Mouse (Mus musculus) liver, embryonic 15.5 days (tissue): ENCODE results near the gene Lat. TPM values are rescaled to one million over a fixed set of nuclear protein-coding genes. Genes with fewer than 3 reads are reported as not detected.
"Not testable (repeated sequence)": the region's sequence is repeated elsewhere in the genome, so short reads cannot be mapped to it uniquely, and the experiment has no call there.

ENCODE experiments used
- ATAC-seq: fragments of 200-750 bp; cut with Nextera tagmentation; 2 replicates; pipeline ENCODE4 v1.8.0; 2017; ENCODE audit warnings: moderate number of reproducible peaks, mild to moderate bottlenecking, moderate library complexity; ENCODE audit not compliant: insufficient read depth
- H3K27ac ChIP-seq: fragments of 300-500 bp; sonication (generic); replicated peaks from 2 replicates; pipeline ENCODE4 v1.5.1; 2015; ENCODE audit warnings: mild to moderate bottlenecking, inconsistent platforms
- H3K27me3 ChIP-seq: fragments of 300-500 bp; sonication (generic); 2 replicates; pipeline ENCODE4 v1.6.1; 2015; ENCODE audit warnings: mild to moderate bottlenecking, inconsistent platforms
- H3K36me3 ChIP-seq: fragments of 300-500 bp; sonication (generic); replicated peaks from 2 replicates; pipeline ENCODE4 v1.6.1; 2015; ENCODE audit warnings: moderate library complexity, mild to moderate bottlenecking, inconsistent platforms
- H3K4me1 ChIP-seq: fragments of 300-500 bp; sonication (generic); replicated peaks from 2 replicates; pipeline ENCODE4 v1.6.1; 2015; ENCODE audit warnings: inconsistent platforms
- H3K4me2 ChIP-seq: fragments of 300-500 bp; sonication (generic); 2 replicates; pipeline ENCODE4 v1.6.1; 2015; ENCODE audit warnings: moderate library complexity, mild to moderate bottlenecking, inconsistent platforms
- H3K4me3 ChIP-seq: fragments of 300-500 bp; sonication (generic); replicated peaks from 2 replicates; pipeline ENCODE4 v1.5.1; 2015; ENCODE audit warnings: mild to moderate bottlenecking, inconsistent platforms
- H3K9ac ChIP-seq: fragments of 300-500 bp; sonication (generic); 2 replicates; pipeline ENCODE4 v1.6.1; 2015; ENCODE audit warnings: moderate library complexity, mild to moderate bottlenecking, inconsistent platforms
- H3K9me3 ChIP-seq: fragments of 300-500 bp; sonication (generic); replicated peaks from 2 replicates; pipeline ENCODE4 v1.6.1; 2016; ENCODE audit warnings: inconsistent platforms
- WGBS: fragments of 180-500 bp; shearing (Covaris S2); methylation state at CpG from one replicate; pipeline ENCODE4 v1.1.7; 2015; ENCODE audit warnings: mixed read lengths; ENCODE audit not compliant: insufficient replicate concordance; 5-methylcytosine and 5-hydroxymethylcytosine counted together
- polyA plus RNA-seq: library from polyadenylated mRNA; unstranded; fragments of >200 nt; fragmentation: Nextera tagmentation; extraction: Ambion mirVana; gene quantifications from 2 replicates; pipeline ENCODE4 v1.2.1, GENCODE M21; 2015

Gene Lat
- polyA plus RNA-seq, 1 experiment from 2014 or later, result 5.7 TPM

DNA sequence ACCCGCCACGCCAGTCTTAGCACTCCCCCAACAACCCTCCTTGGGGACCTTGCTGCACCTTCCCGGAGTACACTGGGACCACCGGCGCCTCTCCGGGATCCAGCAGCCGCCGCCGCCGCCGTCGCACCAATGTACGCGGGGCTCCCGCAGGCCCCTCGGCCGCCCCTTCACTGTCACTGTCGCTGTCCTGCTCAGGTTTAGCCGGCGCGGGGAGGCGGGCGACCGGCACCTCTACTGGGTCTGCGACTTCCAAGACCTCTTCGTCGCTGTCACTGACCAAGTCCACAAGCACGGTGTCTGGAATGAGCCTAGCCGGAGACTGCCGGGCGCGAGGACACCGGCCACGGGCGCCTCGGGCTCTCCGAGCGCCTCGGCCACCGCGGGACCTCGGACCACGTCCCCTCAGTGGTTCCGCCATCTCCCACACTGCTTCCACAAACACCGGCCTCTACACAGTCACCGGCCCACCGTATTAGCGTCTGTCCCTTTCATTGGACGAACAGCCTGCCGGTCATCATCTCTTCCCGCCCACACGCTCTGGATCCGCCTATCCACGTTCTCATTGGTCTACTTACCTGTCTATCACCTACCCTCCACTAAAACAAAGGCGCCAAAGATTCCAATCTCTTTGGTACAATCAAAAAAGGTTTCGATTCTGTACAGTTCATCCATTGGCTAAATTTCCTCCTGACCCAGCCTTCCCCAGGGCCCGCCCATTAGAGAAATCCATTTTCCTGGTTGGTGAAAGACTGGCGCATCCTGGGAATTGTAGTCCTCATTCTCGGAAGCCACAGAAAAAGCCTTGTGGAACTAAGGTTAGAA, 27.1 kb upstream of the Lat start, which contains the start of gene Nfatc2ip:
TSS of gene Nfatc2ip (minus strand) at position 440 of the 822 bp plus-strand sequence.
- H3K4me2 ChIP-seq, result peak within 1 kb of the TSS; percentile 80
- peak; percentile 98 for ATAC-seq
- no peaks in the 10 kb centered on the region for H3K9me3 ChIP-seq
- H3K36me3 ChIP-seq, result peaks cover 6% of the 10 kb centered on the region
- peak within 1 kb of the TSS; percentile 89 for H3K4me3 ChIP-seq
- peaks cover 32% of the 10 kb centered on the region for H3K4me1 ChIP-seq
- under 1% methylated on average over 59 of the region's 59 CpGs for WGBS
- H3K9ac ChIP-seq, result peak within 1 kb of the TSS; percentile 94
- peak within 1 kb of the TSS; percentile 82 for H3K27ac ChIP-seq
- H3K27me3 ChIP-seq, result no peaks in the 10 kb centered on the region

- Histone ChIP-seq H3K36me3 (peaks cover 47% of the 10 kb centered on the region), H3K4me1 (peaks cover 25% of the 10 kb centered on the region)
- not testable (repeated sequence) for H3K4me2 ChIP-seq, H3K27me3 ChIP-seq, H3K27ac ChIP-seq, H3K9ac ChIP-seq, H3K9me3 ChIP-seq, H3K4me3 ChIP-seq, ATAC-seq
- 72% methylated on average over 7 of the region's 7 CpGs for WGBS
Measured at GRCm38 (mm10) chr7:126392086-126392884, 22.9 kb upstream of the Lat start.

- ATAC-seq, result no peak
- no peak overlapping the region for H3K4me2 ChIP-seq
- no peaks in the 10 kb centered on the region for H3K27me3 ChIP-seq
- H3K36me3 ChIP-seq, result peaks cover 70% of the 10 kb centered on the region
- no peak overlapping the region for H3K4me3 ChIP-seq
- no peak overlapping the region for H3K9ac ChIP-seq
- peaks cover 4% of the 10 kb centered on the region; the same call in 1 of the 2 replicates for H3K4me1 ChIP-seq
- H3K27ac ChIP-seq, result no peak overlapping the region
- WGBS, result 93% methylated on average over 1 of the region's 1 CpGs
- no peaks in the 10 kb centered on the region for H3K9me3 ChIP-seq
Measured at GRCm38 (mm10) chr7:126388185-126388584, 18.8 kb upstream of the Lat start.

- Histone ChIP-seq H3K4me3 (no peak overlapping the region), H3K9ac (no peak overlapping the region), H3K36me3 (peaks cover 40% of the 10 kb centered on the region), H3K27ac (no peak overlapping the region), H3K4me1 (peaks cover 5% of the 10 kb centered on the region), H3K9me3 (no peaks in the 10 kb centered on the region), H3K4me2 (no peak overlapping the region), H3K27me3 (no peaks in the 10 kb centered on the region)
- no peak for ATAC-seq
- WGBS, result 55% methylated on average over 5 of the region's 5 CpGs
Measured at GRCm38 (mm10) chr7:126383565-126383964, 14.2 kb upstream of the Lat start.

- Histone ChIP-seq H3K4me1 (peaks cover 37% of the 10 kb centered on the region), H3K27me3 (no peaks in the 10 kb centered on the region), H3K4me2 (peak within 1 kb of the TSS; percentile 87), H3K4me3 (peak within 1 kb of the TSS; percentile 74), H3K9me3 (no peaks in the 10 kb centered on the region), H3K27ac (peak within 1 kb of the TSS; percentile 63), H3K36me3 (peaks cover 14% of the 10 kb centered on the region), H3K9ac (peak within 1 kb of the TSS; percentile 63)
- under 1% methylated on average over 33 of the region's 33 CpGs for WGBS
- ATAC-seq, result peak; percentile 93
Measured at GRCm38 (mm10) chr7:126377278-126378158, 8.1 kb upstream of the Lat start, which contains the start of gene Spns1. Spns1 (minus strand) TSS chr7:126377450.

- peak overlapping the region; percentile 63 for H3K9ac ChIP-seq
- no peaks in the 10 kb centered on the region for H3K9me3 ChIP-seq
- WGBS, result 1% methylated on average over 27 of the region's 27 CpGs
- H3K4me3 ChIP-seq, result peak overlapping the region; percentile 74
- H3K36me3 ChIP-seq, result peaks cover 20% of the 10 kb centered on the region
- H3K4me2 ChIP-seq, result peak overlapping the region; percentile 87
- H3K4me1 ChIP-seq, result peaks cover 37% of the 10 kb centered on the region
- peak; percentile 52 for ATAC-seq
- no peaks in the 10 kb centered on the region for H3K27me3 ChIP-seq
- H3K27ac ChIP-seq, result peak overlapping the region; percentile 43
Measured at GRCm38 (mm10) chr7:126376903-126377277, 7.5 kb upstream of the Lat start.

- Histone ChIP-seq H3K4me1 (peaks cover 37% of the 10 kb centered on the region), H3K4me2 (peak overlapping the region; percentile 3; the same call in 1 of the 2 replicates), H3K27ac (no peak overlapping the region), H3K9me3 (no peaks in the 10 kb centered on the region), H3K4me3 (no peak overlapping the region), H3K9ac (no peak overlapping the region), H3K36me3 (peaks cover 38% of the 10 kb centered on the region), H3K27me3 (no peaks in the 10 kb centered on the region)
- ATAC-seq, result no peak
- 62% methylated on average over 5 of the region's 5 CpGs for WGBS
Measured at GRCm38 (mm10) chr7:126375012-126375411, 5.6 kb upstream of the Lat start.

DNA sequence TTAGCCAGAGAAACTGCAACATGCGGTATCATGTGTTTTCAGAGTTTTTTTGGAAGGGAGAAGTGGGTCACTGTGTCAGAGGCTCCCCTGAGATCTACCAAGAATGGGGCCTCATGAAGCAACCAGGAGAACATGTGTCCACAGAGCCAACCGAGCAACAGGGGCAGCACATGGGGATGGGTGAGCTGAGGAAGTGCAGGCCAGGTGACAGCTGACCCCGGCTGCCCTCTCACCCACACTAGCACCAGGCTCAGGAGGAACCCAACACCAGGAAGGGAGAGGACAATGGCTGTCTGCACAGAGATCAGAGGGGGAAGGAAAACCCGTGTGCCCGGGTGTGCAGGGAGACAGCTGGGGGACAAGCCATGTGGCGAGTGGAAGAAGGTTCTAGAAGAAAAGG, 5.2 kb upstream of the Lat start:
- 53% methylated on average over 6 of the region's 6 CpGs for WGBS
- no peak overlapping the region for H3K4me3 ChIP-seq
- H3K27me3 ChIP-seq, result no peaks in the 10 kb centered on the region
- H3K4me2 ChIP-seq, result no peak overlapping the region
- peaks cover 43% of the 10 kb centered on the region for H3K36me3 ChIP-seq
- H3K4me1 ChIP-seq, result peaks cover 40% of the 10 kb centered on the region
- H3K27ac ChIP-seq, result no peak overlapping the region
- no peaks in the 10 kb centered on the region for H3K9me3 ChIP-seq
- H3K9ac ChIP-seq, result no peak overlapping the region
- ATAC-seq, result no peak

GRCm38 (mm10) chr7:126373007-126373406, 3.6 kb upstream of the Lat start:
- Histone ChIP-seq H3K27ac (no peak overlapping the region), H3K4me1 (peaks cover 39% of the 10 kb centered on the region), H3K27me3 (no peaks in the 10 kb centered on the region), H3K4me2 (no peak overlapping the region), H3K36me3 (peaks cover 43% of the 10 kb centered on the region), H3K4me3 (no peak overlapping the region), H3K9me3 (no peaks in the 10 kb centered on the region), H3K9ac (no peak overlapping the region)
- no peak for ATAC-seq
- WGBS, result 80% methylated on average over 9 of the region's 9 CpGs

DNA sequence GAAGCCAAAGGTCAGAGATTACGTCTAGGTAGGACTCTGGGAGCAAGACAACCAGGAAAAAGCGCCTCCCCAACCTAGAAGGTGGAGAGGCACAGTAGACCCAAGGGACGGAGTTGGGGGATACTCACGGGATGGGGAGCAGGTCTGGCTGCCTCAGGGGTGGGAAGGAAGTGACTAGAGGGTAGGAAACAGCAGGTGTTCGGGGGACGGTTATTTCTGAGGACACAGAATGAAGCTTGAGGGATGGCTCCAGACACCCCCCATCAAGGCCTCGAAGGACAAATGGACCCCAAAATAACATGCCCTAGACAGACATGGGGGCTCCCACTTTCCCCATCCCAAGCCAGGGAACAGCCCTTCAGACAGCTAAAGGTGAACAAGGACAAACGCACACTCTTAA, 1.0 kb downstream of the Lat start:
- peaks cover 38% of the 10 kb centered on the region for H3K36me3 ChIP-seq
- ATAC-seq, result no peak
- H3K9ac ChIP-seq, result no peak overlapping the region
- H3K9me3 ChIP-seq, result no peaks in the 10 kb centered on the region
- WGBS, result 62% methylated on average over 8 of the region's 8 CpGs
- no peak overlapping the region for H3K4me2 ChIP-seq
- no peaks in the 10 kb centered on the region for H3K27me3 ChIP-seq
- no peak overlapping the region for H3K4me3 ChIP-seq
- H3K27ac ChIP-seq, result no peak overlapping the region
- H3K4me1 ChIP-seq, result 0 out of 2 replicates have a peak, but pooled peaks cover 7% of the 10 kb centered on the region
